Mouse (Mus musculus): ENCODE measurements around the gene Nin.
A peak's percentile ranks its signal among the peaks of the same experiment; 100 is the strongest.

GRCm38 (mm10) chr12:70129105-70129504, 15.6 kb upstream of the Nin start:
- TF ChIP-seq CTCF (IDR thresholded peaks at IDR 0.05; ENCODE audit: extremely low read depth, insufficient read depth, insufficient read length, insufficient replicate concordance) (peak; percentile 16; the same call in 1 of the 2 replicates), POLR2A (IDR thresholded peaks at IDR 0.05; ENCODE audit: low read depth, low read length) (no peak)

Data from spleen, adult 2 months (tissue).